Mouse (Mus musculus) MEL (cell line): ENCODE results near the gene Gm10203.

Experiments used
- CTCF ChIP-seq, 3 experiments: IDR thresholded peaks in 2 of 3; conservative IDR thresholded peaks in 1 of 3; 2 replicates each; pipeline ENCODE4 v1.5.1; 2011 to 2012; ENCODE audit warnings: low read length in 3 of 3, low read depth in 2 of 3, mild to moderate bottlenecking in 2 of 3, improper control_type of control experiment in 1 of 3, inconsistent platforms in 1 of 3, mixed read lengths in 1 of 3, moderate library complexity in 1 of 3; ENCODE audit not compliant: control insufficient read depth in 1 of 3, insufficient read depth in 1 of 3, poor library complexity in 1 of 3, severe bottlenecking in 1 of 3
- EP300 ChIP-seq, 2 experiments: IDR thresholded peaks; 2 replicates each; pipeline ENCODE4 v1.6.1; 2011; ENCODE audit warnings: improper control_type of control experiment in 2 of 2, low read length in 2 of 2, low read depth in 1 of 2, mild to moderate bottlenecking in 1 of 2
- POLR2A ChIP-seq, 2 experiments: IDR thresholded peaks; 2 replicates each; pipeline ENCODE4 v1.6.1; 2011 to 2012; ENCODE audit warnings: low read length in 2 of 2, mild to moderate bottlenecking in 2 of 2, control low read depth in 1 of 2, improper control_type of control experiment in 1 of 2, low read depth in 1 of 2, moderate library complexity in 1 of 2; ENCODE audit not compliant: control insufficient read depth in 1 of 2, insufficient read depth in 1 of 2, poor library complexity in 1 of 2
- POLR2AphosphoS2 ChIP-seq: IDR thresholded peaks from 2 replicates; pipeline ENCODE4 v1.6.1; 2011; ENCODE audit warnings: low read length, improper control_type of control experiment
- POLR2AphosphoS5 ChIP-seq: IDR thresholded peaks from 2 replicates; pipeline ENCODE4 v1.6.1; 2012; ENCODE audit warnings: low read depth, borderline replicate concordance, mild to moderate bottlenecking, inconsistent platforms, low read length, moderate library complexity, mixed read lengths
- SIN3A ChIP-seq: IDR thresholded peaks from 2 replicates; pipeline ENCODE4 v1.6.1; 2012; ENCODE audit warnings: low read length, improper control_type of control experiment, inconsistent platforms
- USF2 ChIP-seq, 2 experiments: IDR thresholded peaks; 2 replicates each; pipeline ENCODE4 v1.6.1; 2011 to 2012; ENCODE audit warnings: improper control_type of control experiment in 2 of 2, low read length in 2 of 2, borderline replicate concordance in 1 of 2, inconsistent platforms in 1 of 2, low read depth in 1 of 2, mild to moderate bottlenecking in 1 of 2; ENCODE audit not compliant: insufficient read depth in 1 of 2

GRCm38 (mm10) chr6:149168436-149168835 is 38.5 kb downstream of the Gm10203 start:
- TF ChIP-seq CTCF (IDR thresholded peaks at IDR 0.05 in 2 of 3, conservative IDR thresholded peaks at IDR 0.05 in 1 of 3; ENCODE audit: control insufficient read depth in 1 of 3, insufficient read depth in 1 of 3, low read depth in 2 of 3, low read length in 3 of 3, poor library complexity in 1 of 3, severe bottlenecking in 1 of 3) = no peak
- TF ChIP-seq USF2 (IDR thresholded peaks at IDR 0.05; ENCODE audit: borderline replicate concordance in 1 of 2, insufficient read depth in 1 of 2, low read depth in 1 of 2, low read length in 2 of 2) = no peak
- TF ChIP-seq POLR2A (IDR thresholded peaks at IDR 0.05; ENCODE audit: control insufficient read depth in 1 of 2, insufficient read depth in 1 of 2, low read depth in 1 of 2, low read length in 2 of 2, poor library complexity in 1 of 2) = no peak
- no peak for TF ChIP-seq EP300 (IDR thresholded peaks at IDR 0.05; ENCODE audit: low read depth in 1 of 2, low read length in 2 of 2)
- no peak for TF ChIP-seq POLR2AphosphoS2
- no peak for TF ChIP-seq SIN3A
- TF ChIP-seq POLR2AphosphoS5 = no peak
